ENCODE assay signal across 19 mouse cellular contexts in the genomic region with DNA sequence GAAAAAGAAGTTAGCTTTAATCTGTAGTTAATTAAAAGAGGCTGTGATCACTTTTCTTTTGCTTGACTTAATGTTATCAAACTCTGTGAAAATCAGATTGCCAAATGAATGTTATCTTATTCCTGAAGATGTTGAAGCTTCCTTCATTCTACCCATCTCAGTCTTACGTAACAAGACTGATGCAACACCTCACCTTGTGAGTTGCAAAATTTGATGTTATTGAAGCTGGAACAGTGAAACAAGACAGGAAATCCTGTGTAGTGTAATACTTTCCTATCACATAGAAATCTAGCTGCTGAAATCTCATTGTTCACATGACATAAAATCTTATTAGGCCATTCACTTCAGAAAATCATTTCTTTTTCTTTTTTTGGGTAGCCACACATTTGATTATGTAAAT.
"Had no signal": no experiment of that assay in that cellular context is flagged by ENCODE, and none has a peak within 500 bp of the region (broad histone marks: within the 10 kb centered on the region; RNA-seq: fewer than 3 reads in every experiment).

No protein-coding gene starts in this region.

- ATAC-seq: liver, embryonic 12.5 days; midbrain, embryonic 13.5 days had no signal

- H3K4me1 ChIP-seq: kidney, embryonic 15.5 days; limb, embryonic 12.5 days; limb, embryonic 15.5 days; liver, embryonic 12.5 days; liver, embryonic 15.5 days; megakaryocyte, embryonic 14.5 days; midbrain, embryonic 10.5 days; midbrain, embryonic 13.5 days had no signal

- H3K36me3 ChIP-seq: kidney, embryonic 15.5 days; limb, embryonic 12.5 days; limb, embryonic 15.5 days; liver, embryonic 12.5 days; liver, embryonic 15.5 days; midbrain, embryonic 10.5 days; midbrain, embryonic 13.5 days had no signal

- H3K9ac ChIP-seq: kidney, embryonic 15.5 days; limb, embryonic 12.5 days; limb, embryonic 15.5 days; liver, embryonic 12.5 days; liver, embryonic 15.5 days; midbrain, embryonic 13.5 days had no signal

- H3K27me3 ChIP-seq: kidney, embryonic 15.5 days; limb, embryonic 12.5 days; limb, embryonic 15.5 days; liver, embryonic 12.5 days; liver, embryonic 15.5 days; megakaryocyte, embryonic 14.5 days; midbrain, embryonic 13.5 days had no signal

- H3K4me2 ChIP-seq: kidney, embryonic 15.5 days; limb, embryonic 12.5 days; limb, embryonic 15.5 days; liver, embryonic 12.5 days; liver, embryonic 15.5 days; midbrain, embryonic 13.5 days had no signal

- H3K27ac ChIP-seq: kidney, embryonic 15.5 days; left cerebral cortex, adult 2 months; limb, embryonic 12.5 days; limb, embryonic 15.5 days; liver, embryonic 12.5 days; liver, embryonic 15.5 days; midbrain, embryonic 10.5 days; midbrain, embryonic 13.5 days had no signal

- DNase-seq: kidney, adult 8-10 months; kidney, postnatal 10 days; kidney, postnatal 36 days; layer of hippocampus, postnatal 36 days; left cerebral cortex, postnatal 4 days; lung, adult 2 months; lung, postnatal 14 days; lung, postnatal 4 days; thymus, adult 18-20 months; thymus, postnatal 36 days had no signal

- H3K9me3 ChIP-seq: kidney, embryonic 15.5 days; limb, embryonic 12.5 days; limb, embryonic 15.5 days; liver, embryonic 12.5 days; liver, embryonic 15.5 days; megakaryocyte, embryonic 14.5 days; midbrain, embryonic 10.5 days; midbrain, embryonic 13.5 days had no signal

- H3K4me3 ChIP-seq: kidney, embryonic 15.5 days; left cerebral cortex, adult 2 months; limb, embryonic 12.5 days; limb, embryonic 15.5 days; liver, embryonic 12.5 days; liver, embryonic 15.5 days; megakaryocyte, embryonic 14.5 days; midbrain, embryonic 10.5 days; midbrain, embryonic 13.5 days had no signal
